Mouse (Mus musculus): ENCODE measurements around the gene Gm10961.

GRCm38 (mm10) chr3:107656151-107656550 lies 25.0 kb downstream of the Gm10961 start:
- TF ChIP-seq CTCF (conservative IDR thresholded peaks at IDR 0.05; ENCODE audit: low read length), result no peak
- TF ChIP-seq POU5F1 (IDR thresholded peaks at IDR 0.05; ENCODE audit: borderline replicate concordance, low read length), result no peak
